Mouse (Mus musculus): ENCODE measurements at regions not wholly inside any gene's neighbourhood (a gene's known extent, or its start where the extent isn't known, plus 50 kb on each side); places are given as distances from the start of the nearest gene placed in this dataset.
A peak's percentile ranks its signal among the peaks of the same experiment; 100 is the strongest.

- no peak for DNase-seq (ENCODE audit: low spot score in 2 of 2)
Observed at GRCm38 (mm10) chr16:24185989-24186388, 197.3 kb upstream of the Bcl6 start.

GRCm38 (mm10) chr16:24184846-24185245, 196.2 kb upstream of the Bcl6 start:
- no peak for DNase-seq (ENCODE audit: low spot score in 2 of 2)

- peak; percentile 47 to 71 for DNase-seq (ENCODE audit: low spot score in 2 of 2)
Observed at GRCm38 (mm10) chr16:24183216-24183615, 194.6 kb upstream of the Bcl6 start.

GRCm38 (mm10) chr16:24181388-24181787, 192.7 kb upstream of the Bcl6 start:
- DNase-seq (ENCODE audit: low spot score in 2 of 2): no peak

GRCm38 (mm10) chr16:24180666-24181065, 192.0 kb upstream of the Bcl6 start:
- DNase-seq (ENCODE audit: low spot score in 2 of 2): no peak

- DNase-seq (ENCODE audit: low spot score in 2 of 2): peak; percentile 41 to 62
Observed at GRCm38 (mm10) chr16:24177564-24177963, 188.9 kb upstream of the Bcl6 start.

- DNase-seq (ENCODE audit: low spot score in 2 of 2): no peak
Observed at GRCm38 (mm10) chr16:24177131-24177530, 188.5 kb upstream of the Bcl6 start.

- DNase-seq (ENCODE audit: low spot score in 2 of 2): no peak
Observed at GRCm38 (mm10) chr16:24176057-24176456, 187.4 kb upstream of the Bcl6 start.

- no peak for DNase-seq (ENCODE audit: low spot score in 2 of 2)
Observed at GRCm38 (mm10) chr16:24175235-24175760, 186.6 kb upstream of the Bcl6 start.

- no peak for DNase-seq (ENCODE audit: low spot score in 2 of 2)
Observed at GRCm38 (mm10) chr16:24174595-24174994, 185.9 kb upstream of the Bcl6 start.

GRCm38 (mm10) chr16:24173783-24174518, 185.3 kb upstream of the Bcl6 start:
- no peak for DNase-seq (ENCODE audit: low spot score in 2 of 2)

- DNase-seq (ENCODE audit: low spot score in 2 of 2): no peak
Observed at GRCm38 (mm10) chr16:24172653-24173052, 184.0 kb upstream of the Bcl6 start.

GRCm38 (mm10) chr16:24172065-24172464, 183.4 kb upstream of the Bcl6 start:
- no peak for DNase-seq (ENCODE audit: low spot score in 2 of 2)

GRCm38 (mm10) chr16:24171161-24171560, 182.5 kb upstream of the Bcl6 start:
- DNase-seq (ENCODE audit: low spot score in 2 of 2): no peak

- no peak for DNase-seq (ENCODE audit: low spot score in 2 of 2)
Observed at GRCm38 (mm10) chr16:24166496-24166895, 177.8 kb upstream of the Bcl6 start.

- peak in 1 of 2 experiments; percentile 24 for DNase-seq (ENCODE audit: low spot score in 2 of 2)
Observed at GRCm38 (mm10) chr16:24165461-24166081, 176.9 kb upstream of the Bcl6 start.

GRCm38 (mm10) chr16:24160705-24161285, 172.1 kb upstream of the Bcl6 start:
- DNase-seq (ENCODE audit: low spot score in 2 of 2): no peak

- no peak for DNase-seq (ENCODE audit: low spot score in 2 of 2)
Observed at GRCm38 (mm10) chr16:24159336-24159735, 170.7 kb upstream of the Bcl6 start.

GRCm38 (mm10) chr16:24157753-24158152, 169.1 kb upstream of the Bcl6 start:
- DNase-seq (ENCODE audit: low spot score in 2 of 2): no peak

- peak; percentile 48 to 69 for DNase-seq (ENCODE audit: low spot score in 2 of 2)
Observed at GRCm38 (mm10) chr16:24156729-24157430, 168.2 kb upstream of the Bcl6 start.

GRCm38 (mm10) chr16:24154816-24155357, 166.2 kb upstream of the Bcl6 start:
- no peak for DNase-seq (ENCODE audit: low spot score in 2 of 2)

GRCm38 (mm10) chr16:24153943-24154342, 165.3 kb upstream of the Bcl6 start:
- DNase-seq (ENCODE audit: low spot score in 2 of 2): no peak
